Mouse (Mus musculus): ENCODE measurements around the gene Herc3. TPM values are rescaled to one million over a fixed set of nuclear protein-coding genes. Genes with fewer than 3 reads are reported as not detected.
"Not testable (repeated sequence)": the region's sequence is repeated elsewhere in the genome, so short reads cannot be mapped to it uniquely, and the experiment has no call there.

Herc3 gene
- polyA plus RNA-seq, 1 experiment from 2014 or later: 38.0 TPM

DNA sequence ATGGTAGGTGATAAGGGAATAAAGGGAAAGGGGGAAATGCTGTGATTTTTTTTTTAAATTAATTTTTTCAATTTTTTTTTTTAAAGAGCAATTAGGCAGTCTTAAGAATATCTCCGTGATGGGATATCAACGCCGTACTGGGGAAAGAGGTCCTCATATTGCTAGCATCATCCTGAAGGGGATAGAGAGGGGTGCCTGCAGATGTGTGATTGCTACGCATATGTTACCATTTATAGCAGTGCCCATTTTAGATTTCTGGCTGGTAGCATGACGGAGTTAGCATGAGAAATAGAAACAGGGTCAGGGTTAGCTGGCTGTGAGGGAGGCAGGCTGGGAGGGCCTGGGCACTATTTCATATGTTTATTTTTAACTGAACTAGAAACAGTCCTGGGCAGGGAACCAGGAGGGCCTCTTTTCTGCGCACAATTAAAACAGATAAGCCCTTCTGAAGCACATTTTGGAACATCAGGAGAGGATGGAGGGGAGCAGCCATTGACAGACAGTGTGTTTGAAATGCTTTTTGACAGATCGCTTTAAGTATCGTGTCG, 31.3 kb downstream of the Herc3 start:
- Histone ChIP-seq H3K9ac (replicated peaks) (no peak overlapping the region), H3K27ac (replicated peaks) (no peak overlapping the region), H3K4me3 (replicated peaks) (no peak overlapping the region), H3K9me3 (replicated peaks) (no peaks in the 10 kb centered on the region), H3K36me3 (peaks cover 7% of the 10 kb centered on the region), H3K27me3 (replicated peaks) (no peaks in the 10 kb centered on the region), H3K4me2 (no peak overlapping the region), H3K4me1 (no peaks in the 10 kb centered on the region)
- WGBS: 83% methylated on average over 9 of the region's 9 CpGs
- ATAC-seq (ENCODE audit: low FRiP score): no peak

- WGBS: 90% methylated on average over 4 of the region's 4 CpGs
- no peaks in the 10 kb centered on the region for H3K4me1 ChIP-seq
- H3K36me3 ChIP-seq: peaks cover 12% of the 10 kb centered on the region
- no peak for ATAC-seq (ENCODE audit: low FRiP score)
- H3K9me3 ChIP-seq (replicated peaks): no peaks in the 10 kb centered on the region
- no peak overlapping the region for H3K4me2 ChIP-seq
- H3K9ac ChIP-seq (replicated peaks): no peak overlapping the region
- H3K27ac ChIP-seq (replicated peaks): no peak overlapping the region
- H3K4me3 ChIP-seq (replicated peaks): no peak overlapping the region
- H3K27me3 ChIP-seq (replicated peaks): no peaks in the 10 kb centered on the region
Observed at GRCm38 (mm10) chr6:58863631-58864235, 32.5 kb downstream of the Herc3 start.

GRCm38 (mm10) chr6:58867858-58868257, 36.6 kb downstream of the Herc3 start:
- H3K9ac ChIP-seq (replicated peaks); H3K36me3 ChIP-seq; ATAC-seq (ENCODE audit: low FRiP score); H3K4me1 ChIP-seq; H3K4me2 ChIP-seq; H3K27ac ChIP-seq (replicated peaks); H3K4me3 ChIP-seq (replicated peaks); H3K9me3 ChIP-seq (replicated peaks); H3K27me3 ChIP-seq (replicated peaks): not testable (repeated sequence)
- 97% methylated on average over 6 of the region's 6 CpGs for WGBS

DNA sequence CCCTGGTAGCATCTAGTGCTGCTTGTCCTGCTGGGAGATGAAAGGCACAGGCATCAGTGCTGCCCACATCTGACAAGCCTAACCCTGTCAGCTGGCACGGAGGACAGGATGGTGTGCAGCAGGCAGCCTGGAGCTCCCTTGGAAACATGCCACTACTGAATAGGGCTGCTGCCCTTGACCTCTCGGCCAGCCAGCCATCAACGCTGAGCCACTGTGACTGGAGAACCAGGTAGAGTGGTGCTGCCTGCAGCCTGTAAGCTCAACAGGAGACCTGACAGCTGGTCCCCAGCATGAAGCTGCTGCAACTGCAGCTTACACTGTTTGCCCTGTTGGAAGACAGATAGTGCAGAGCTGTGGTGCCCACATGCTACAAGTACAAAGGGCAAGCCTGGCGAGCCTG, 48.3 kb downstream of the Herc3 start:
- Histone ChIP-seq H3K27ac (replicated peaks) (no peak overlapping the region), H3K27me3 (replicated peaks) (no peaks in the 10 kb centered on the region), H3K4me2 (no peak overlapping the region), H3K36me3 (peaks cover 19% of the 10 kb centered on the region), H3K9me3 (replicated peaks) (no peaks in the 10 kb centered on the region), H3K4me1 (no peaks in the 10 kb centered on the region), H3K4me3 (replicated peaks) (no peak overlapping the region), H3K9ac (replicated peaks) (no peak overlapping the region)
- ATAC-seq (ENCODE audit: low FRiP score): no peak
- 77% methylated on average over 4 of the region's 4 CpGs for WGBS

DNA sequence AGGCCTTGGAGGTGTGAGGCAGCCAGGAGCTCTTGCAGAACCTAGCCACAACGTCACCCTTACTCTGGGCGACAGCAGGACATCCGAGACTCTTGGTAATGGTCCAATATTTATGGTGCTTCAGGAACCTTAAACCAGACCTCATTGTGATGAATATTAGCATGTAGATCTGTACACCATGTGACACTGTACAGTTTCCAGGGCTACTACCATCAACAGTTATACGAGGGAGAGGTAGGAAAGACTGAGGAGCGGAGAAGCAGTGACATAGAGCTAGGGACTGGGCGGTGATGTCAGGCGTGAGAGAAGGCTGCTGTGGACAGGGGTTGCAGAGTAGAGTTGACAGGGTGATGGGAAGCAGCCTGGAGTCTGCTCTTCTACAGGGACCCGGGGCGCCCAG, 48.7 kb downstream of the Herc3 start:
- no peak overlapping the region for H3K9ac ChIP-seq (replicated peaks)
- no peaks in the 10 kb centered on the region for H3K4me1 ChIP-seq
- no peak overlapping the region for H3K4me2 ChIP-seq
- no peaks in the 10 kb centered on the region for H3K9me3 ChIP-seq (replicated peaks)
- H3K36me3 ChIP-seq: peaks cover 15% of the 10 kb centered on the region
- H3K27ac ChIP-seq (replicated peaks): no peak overlapping the region
- ATAC-seq (ENCODE audit: low FRiP score): peak; percentile 54; the same call in 1 of the 2 replicates
- H3K4me3 ChIP-seq (replicated peaks): no peak overlapping the region
- no peaks in the 10 kb centered on the region for H3K27me3 ChIP-seq (replicated peaks)
- 95% methylated on average over 9 of the region's 9 CpGs for WGBS

GRCm38 (mm10) chr6:58880861-58881260, 49.6 kb downstream of the Herc3 start:
- Histone ChIP-seq H3K27me3 (replicated peaks) (no peaks in the 10 kb centered on the region), H3K9ac (replicated peaks) (no peak overlapping the region), H3K27ac (replicated peaks) (no peak overlapping the region), H3K9me3 (replicated peaks) (no peaks in the 10 kb centered on the region), H3K4me3 (replicated peaks) (no peak overlapping the region), H3K4me2 (no peak overlapping the region), H3K4me1 (no peaks in the 10 kb centered on the region), H3K36me3 (peaks cover 11% of the 10 kb centered on the region)
- ATAC-seq (ENCODE audit: low FRiP score): no peak
- WGBS: 91% methylated on average over 5 of the region's 5 CpGs

GRCm38 (mm10) chr6:58881363-58881762, 50.1 kb downstream of the Herc3 start:
- Histone ChIP-seq H3K4me3 (replicated peaks) (no peak overlapping the region), H3K9ac (replicated peaks) (no peak overlapping the region), H3K36me3 (peaks cover 8% of the 10 kb centered on the region), H3K4me1 (no peaks in the 10 kb centered on the region), H3K4me2 (no peak overlapping the region), H3K27ac (replicated peaks) (no peak overlapping the region), H3K27me3 (replicated peaks) (no peaks in the 10 kb centered on the region), H3K9me3 (replicated peaks) (no peaks in the 10 kb centered on the region)
- WGBS: 92% methylated on average over 3 of the region's 3 CpGs
- no peak for ATAC-seq (ENCODE audit: low FRiP score)

DNA sequence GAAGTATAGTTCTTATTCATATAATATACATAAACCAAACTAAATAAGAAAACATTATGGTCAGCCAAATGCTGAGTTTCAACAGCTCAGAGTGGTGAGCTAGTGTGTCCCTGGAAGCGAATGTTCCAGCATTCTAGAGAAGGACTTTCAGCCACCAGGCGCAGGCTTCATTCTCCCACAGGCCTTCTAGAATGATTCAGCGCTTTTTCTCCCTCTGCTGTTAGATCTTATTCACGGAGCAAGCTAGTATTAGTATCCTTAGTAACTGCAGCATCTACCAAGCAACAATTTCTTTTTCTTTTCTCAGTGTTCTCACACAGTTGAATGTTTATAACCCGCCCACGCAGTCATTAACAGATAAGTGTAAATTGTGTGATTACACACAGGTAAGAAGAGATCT, 51.0 kb downstream of the Herc3 start:
- ATAC-seq (ENCODE audit: low FRiP score): no peak
- 0 out of 2 replicates have a peak overlapping the region, but pooled peaks have one; percentile 18 for H3K27ac ChIP-seq (replicated peaks)
- no peaks in the 10 kb centered on the region for H3K9me3 ChIP-seq (replicated peaks)
- no peak overlapping the region for H3K4me3 ChIP-seq (replicated peaks)
- 73% methylated on average over 6 of the region's 6 CpGs for WGBS
- H3K4me2 ChIP-seq: no peak overlapping the region
- H3K36me3 ChIP-seq: peaks cover 3% of the 10 kb centered on the region
- H3K9ac ChIP-seq (replicated peaks): no peak overlapping the region
- no peaks in the 10 kb centered on the region for H3K27me3 ChIP-seq (replicated peaks)
- H3K4me1 ChIP-seq: no peaks in the 10 kb centered on the region

DNA sequence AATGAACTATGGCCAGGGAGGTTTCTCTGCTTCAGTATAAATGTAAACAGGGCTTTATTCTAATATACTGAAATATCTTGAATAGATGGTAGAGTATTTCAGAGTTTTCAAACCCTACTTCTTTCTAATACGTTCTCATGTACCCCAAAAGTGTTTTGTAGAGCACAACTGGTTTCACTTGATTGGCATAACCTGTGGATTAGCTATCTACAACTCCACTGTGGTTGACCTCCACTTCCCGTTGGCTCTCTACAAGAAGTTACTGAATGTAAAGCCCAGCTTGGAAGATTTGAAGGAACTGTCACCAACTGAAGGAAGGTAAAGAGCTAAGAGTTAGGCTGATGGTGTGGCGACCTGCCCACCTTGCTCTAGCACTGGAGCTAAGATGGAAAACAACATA, 58.7 kb downstream of the Herc3 start:
- 95% methylated on average over 3 of the region's 3 CpGs for WGBS
- Histone ChIP-seq H3K9ac (replicated peaks) (no peak overlapping the region), H3K27ac (replicated peaks) (no peak overlapping the region), H3K4me3 (replicated peaks) (no peak overlapping the region), H3K9me3 (replicated peaks) (no peaks in the 10 kb centered on the region), H3K27me3 (replicated peaks) (no peaks in the 10 kb centered on the region), H3K36me3 (peaks cover 42% of the 10 kb centered on the region), H3K4me1 (no peaks in the 10 kb centered on the region), H3K4me2 (no peak overlapping the region)
- ATAC-seq (ENCODE audit: low FRiP score): no peak

- no peak overlapping the region for H3K9ac ChIP-seq (replicated peaks)
- no peaks in the 10 kb centered on the region for H3K9me3 ChIP-seq (replicated peaks)
- H3K4me1 ChIP-seq: no peaks in the 10 kb centered on the region
- H3K4me3 ChIP-seq (replicated peaks): no peak overlapping the region
- peaks cover 53% of the 10 kb centered on the region for H3K36me3 ChIP-seq
- no peaks in the 10 kb centered on the region for H3K27me3 ChIP-seq (replicated peaks)
- H3K27ac ChIP-seq (replicated peaks): no peak overlapping the region
- whole genome bisulfite sequencing: 91% methylated on average over 6 of the region's 6 CpGs
- no peak for ATAC-seq (ENCODE audit: low FRiP score)
- H3K4me2 ChIP-seq: no peak overlapping the region
Observed at GRCm38 (mm10) chr6:58893307-58893706, 62.0 kb downstream of the Herc3 start.

GRCm38 (mm10) chr6:58894994-58895393, 63.7 kb downstream of the Herc3 start:
- 81% methylated on average over 4 of the region's 4 CpGs for WGBS

GRCm38 (mm10) chr6:58896648-58897047, 65.4 kb downstream of the Herc3 start:
- Histone ChIP-seq H3K36me3 (peaks cover 30% of the 10 kb centered on the region), H3K27ac (replicated peaks) (no peak overlapping the region), H3K27me3 (replicated peaks) (no peaks in the 10 kb centered on the region), H3K9me3 (replicated peaks) (no peaks in the 10 kb centered on the region), H3K4me1 (no peaks in the 10 kb centered on the region), H3K9ac (replicated peaks) (no peak overlapping the region), H3K4me3 (replicated peaks) (no peak overlapping the region), H3K4me2 (no peak overlapping the region)
- ATAC-seq (ENCODE audit: low FRiP score): no peak
- 74% methylated on average over 3 of the region's 3 CpGs for WGBS

More at GRCm38 (mm10) chr6:58894994-58895393, 63.7 kb downstream of the Herc3 start:
- Histone ChIP-seq H3K4me2 (no peak overlapping the region), H3K9ac (replicated peaks) (no peak overlapping the region), H3K27ac (replicated peaks) (no peak overlapping the region), H3K4me3 (replicated peaks) (no peak overlapping the region), H3K4me1 (no peaks in the 10 kb centered on the region), H3K36me3 (peaks cover 44% of the 10 kb centered on the region), H3K27me3 (replicated peaks) (no peaks in the 10 kb centered on the region), H3K9me3 (replicated peaks) (no peaks in the 10 kb centered on the region)
- no peak for ATAC-seq (ENCODE audit: low FRiP score)
